ENCODE assay signal across 20 mouse cellular contexts in genomic region chr4:125908901-125909300, GRCm38 (mm10).
DNase-seq lines count a peak whose midpoint lies in the region; ATAC-seq lines count a peak whose summit lies in the region.
"Had no signal": no experiment of that assay in that cellular context is flagged by ENCODE, and none has a peak within 500 bp of the region (broad histone marks: within the 10 kb centered on the region; RNA-seq: fewer than 3 reads in every experiment).

No protein-coding gene starts in this region.

- peak; percentile 74 to 81 for DNase-seq in cerebellum, postnatal 10 days
- DNase-seq in cerebellum, postnatal 14 days = peak; percentile 45 to 58
- DNase-seq in cerebellum, postnatal 25 days = no peak
- peak; percentile 66 for DNase-seq in left cerebral cortex, postnatal 4 days
- no peak for DNase-seq in left cerebral cortex, adult 11 months (ENCODE audit: low spot score)
- DNase-seq: adrenal gland, adult 2 months; adrenal gland, adult 8-10 months; adrenal gland, postnatal 10 days; adrenal gland, postnatal 14 days; adrenal gland, postnatal 25 days; adrenal gland, postnatal 36 days; B cell, adult 2 months; cerebellum, adult 11 months; cerebellum, adult 11-12 months; cerebellum, adult 18-20 months; cerebellum, adult 2 months had no signal

- ATAC-seq in cerebellum, adult (ENCODE audit: insufficient number of reproducible peaks, low FRiP score, low TSS enrichment) = no peak
- ATAC-seq: activated CD4-positive, CD25-positive, alpha-beta regulatory T cell, adult 4 months; CD4-positive, CD25-positive, alpha-beta regulatory T cell, adult 4 months; Patski had no signal

- intact Hi-C loops in left cerebral cortex, postnatal 4 days (cut with DNase I) = no loop called here

Comparison
In these comparisons a context has a peak if more than half of its experiments do, and no peak if none do; other contexts are left out.
1. DNase-seq: peak in cerebellum, postnatal 10 days (2 of 2), cerebellum, postnatal 14 days (2 of 2) and left cerebral cortex, postnatal 4 days (single experiment); none in cerebellum, postnatal 25 days (0 of 2) and left cerebral cortex, adult 11 months (single experiment).